ENCODE assay signal across 8 mouse cellular contexts in the genomic region with DNA sequence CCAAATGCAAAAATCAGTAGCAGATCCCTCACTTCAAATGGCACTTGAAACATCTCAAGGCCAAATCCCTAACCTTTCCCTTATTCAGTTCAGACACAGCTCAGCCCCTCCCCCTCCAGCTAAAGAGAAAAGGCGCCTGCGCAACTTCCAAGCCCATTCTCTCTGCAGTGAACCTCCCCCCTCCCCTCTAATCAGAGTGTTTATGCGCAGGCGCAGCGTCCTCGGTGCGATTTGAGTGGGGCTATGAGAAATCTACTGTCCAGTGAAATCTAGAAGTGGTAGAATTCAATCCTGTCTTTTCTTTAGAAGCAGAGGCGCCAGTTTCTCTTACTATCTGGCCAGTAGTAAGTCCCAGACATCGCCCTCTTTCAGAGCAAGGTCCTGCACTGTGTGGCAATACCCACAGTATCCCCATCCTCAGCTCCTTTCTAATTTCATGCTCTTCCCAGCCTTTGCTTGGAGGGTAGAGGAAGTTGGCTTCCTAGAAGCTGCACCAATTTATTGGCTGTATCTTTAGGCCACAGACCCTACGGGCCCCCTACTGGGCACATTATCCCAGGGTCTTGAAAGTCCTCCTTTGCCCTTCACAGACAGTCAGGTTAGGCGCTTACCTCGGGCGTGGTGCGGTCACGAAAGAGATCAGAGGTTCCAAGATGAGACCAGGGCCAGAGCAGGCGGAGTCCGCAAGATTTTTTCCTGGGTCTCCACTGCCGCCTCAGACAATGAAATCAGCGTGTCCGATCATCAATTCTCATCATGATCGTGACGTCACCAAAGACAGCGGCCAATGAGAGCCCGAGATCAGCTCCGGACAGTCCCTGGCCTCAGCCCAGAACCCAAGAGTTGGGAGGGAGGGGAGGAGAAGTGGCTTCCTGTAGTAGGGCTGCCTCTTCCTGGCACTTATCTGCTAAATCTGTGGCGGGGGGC. TPM values are rescaled to one million over a fixed set of nuclear protein-coding genes. Genes with fewer than 3 reads are reported as not detected.
DNase-seq lines count a peak whose midpoint lies in the region; ATAC-seq and TF ChIP-seq lines count a peak whose summit lies in the region.

A gene (minus strand): TSS at position 724 of the 927 bp plus-strand sequence.

- H3K9me3 ChIP-seq in forebrain, embryonic 15.5 days, result no peaks in the 10 kb centered on the region
- no peaks in the 10 kb centered on the region for H3K9me3 ChIP-seq in heart, postnatal 0 days (replicated peaks; ENCODE audit: control insufficient read depth, low read length)
- no peaks in the 10 kb centered on the region for H3K9me3 ChIP-seq in liver, embryonic 11.5 days (ENCODE audit: control insufficient read depth, low read length)
- H3K9me3 ChIP-seq in neural tube, embryonic 13.5 days, result no peaks in the 10 kb centered on the region

- 18% methylated on average over 26 of the region's 26 CpGs for WGBS in forebrain, embryonic 15.5 days
- WGBS in heart, postnatal 0 days, result 11% methylated on average over 26 of the region's 26 CpGs
- 17% methylated on average over 26 of the region's 26 CpGs for WGBS in liver, embryonic 11.5 days
- WGBS in neural tube, embryonic 13.5 days, result 23% methylated on average over 26 of the region's 26 CpGs

- peak; percentile 97 for ATAC-seq in forebrain, embryonic 15.5 days (replicated peaks)
- peak; percentile 85 for ATAC-seq in heart, postnatal 0 days (ENCODE audit: insufficient read depth, low read depth)
- ATAC-seq in liver, embryonic 11.5 days (replicated peaks; ENCODE audit: low FRiP score), result peak; percentile 66
- peak; percentile 96 for ATAC-seq in neural tube, embryonic 13.5 days (ENCODE audit: low read depth)

- TF ChIP-seq EP300 in heart, postnatal 0 days (IDR thresholded peaks at IDR 0.05; ENCODE audit: low read depth), result no peak

- peak within 1 kb of the TSS; percentile 55 for H3K4me3 ChIP-seq in forebrain, embryonic 15.5 days
- peak within 1 kb of the TSS; percentile 56 for H3K4me3 ChIP-seq in heart, postnatal 0 days (ENCODE audit: low read depth, low read length)
- peak within 1 kb of the TSS; percentile 42 for H3K4me3 ChIP-seq in liver, embryonic 11.5 days (ENCODE audit: low read depth, low read length)
- peak within 1 kb of the TSS; percentile 51 for H3K4me3 ChIP-seq in neural tube, embryonic 13.5 days

- H3K9ac ChIP-seq in forebrain, embryonic 15.5 days (replicated peaks), result peak within 1 kb of the TSS; percentile 61
- H3K9ac ChIP-seq in heart, postnatal 0 days (replicated peaks; ENCODE audit: low read depth, low read length), result peak within 1 kb of the TSS; percentile 40; the same call in 1 of the 2 replicates
- peak within 1 kb of the TSS; percentile 37; the same call in 1 of the 2 replicates for H3K9ac ChIP-seq in liver, embryonic 11.5 days (ENCODE audit: low read depth, low read length)
- H3K9ac ChIP-seq in neural tube, embryonic 13.5 days, result peak within 1 kb of the TSS; percentile 72

- no peak for TF ChIP-seq CTCF in heart, postnatal 0 days (IDR thresholded peaks at IDR 0.05; ENCODE audit: low read depth)

- H3K4me2 ChIP-seq in forebrain, embryonic 15.5 days (replicated peaks), result peak within 1 kb of the TSS; percentile 51
- H3K4me2 ChIP-seq in heart, postnatal 0 days (ENCODE audit: low read depth, low read length), result peak within 1 kb of the TSS; percentile 66
- peak within 1 kb of the TSS; percentile 62 for H3K4me2 ChIP-seq in liver, embryonic 11.5 days
- H3K4me2 ChIP-seq in neural tube, embryonic 13.5 days, result peak within 1 kb of the TSS; percentile 52

- no peaks in the 10 kb centered on the region for H3K4me1 ChIP-seq in forebrain, embryonic 15.5 days
- H3K4me1 ChIP-seq in heart, postnatal 0 days (ENCODE audit: control insufficient read depth, insufficient read depth), result no peaks in the 10 kb centered on the region
- H3K4me1 ChIP-seq in liver, embryonic 11.5 days (replicated peaks; ENCODE audit: control insufficient read depth, insufficient read depth, low read length), result no peaks in the 10 kb centered on the region
- no peaks in the 10 kb centered on the region for H3K4me1 ChIP-seq in neural tube, embryonic 13.5 days (replicated peaks)

- no peaks in the 10 kb centered on the region for H3K27me3 ChIP-seq in forebrain, embryonic 15.5 days
- no peaks in the 10 kb centered on the region for H3K27me3 ChIP-seq in heart, postnatal 0 days (ENCODE audit: control insufficient read depth, insufficient read depth, low read length)
- H3K27me3 ChIP-seq in liver, embryonic 11.5 days (replicated peaks; ENCODE audit: control insufficient read depth, insufficient read depth, low read length), result no peaks in the 10 kb centered on the region
- H3K27me3 ChIP-seq in neural tube, embryonic 13.5 days, result no peaks in the 10 kb centered on the region

- peak within 1 kb of the TSS; percentile 79 for H3K27ac ChIP-seq in forebrain, embryonic 15.5 days (replicated peaks)
- H3K27ac ChIP-seq in heart, postnatal 0 days (ENCODE audit: low read depth), result peak within 1 kb of the TSS; percentile 52
- no peak within 1 kb of the TSS for H3K27ac ChIP-seq in liver, embryonic 11.5 days (ENCODE audit: low read depth, low read length)
- H3K27ac ChIP-seq in neural tube, embryonic 13.5 days (replicated peaks), result peak within 1 kb of the TSS; percentile 86

- H3K36me3 ChIP-seq in forebrain, embryonic 15.5 days, result no peaks in the 10 kb centered on the region
- H3K36me3 ChIP-seq in heart, postnatal 0 days (replicated peaks; ENCODE audit: control insufficient read depth, insufficient read depth, low read length), result no peaks in the 10 kb centered on the region
- no peaks in the 10 kb centered on the region for H3K36me3 ChIP-seq in liver, embryonic 11.5 days (ENCODE audit: control insufficient read depth, insufficient read depth, low read length)
- H3K36me3 ChIP-seq in neural tube, embryonic 13.5 days, result no peaks in the 10 kb centered on the region

- peak; percentile 82 for DNase-seq in ES-CJ7 (ENCODE audit: low read depth, low spot score)
- peak; percentile 79 for DNase-seq in cerebellum, adult 11-12 months
- peak; percentile 77 for DNase-seq in heart, postnatal 0 days (ENCODE audit: low spot score)
- DNase-seq in kidney, postnatal 25 days, result peak; percentile 50 to 68
- peak; percentile 36 for DNase-seq in liver, embryonic 11.5 days (ENCODE audit: low spot score)
- no peak for DNase-seq in T-cell, adult 2 months (ENCODE audit: low spot score)

RNA-seq across cellular contexts. Expression of the gene that starts here (rescaled TPM):
- polyA plus RNA-seq in forebrain, embryonic 15.5 days (2015; fragmentation: Nextera tagmentation; extraction: Ambion mirVana), result 1.6 and 1.7 TPM in 2 replicates
- total RNA-seq in heart, postnatal 0 days (2014; rRNA removed; ENCODE audit: low replicate concordance), result 0.84 and 1.0 TPM in 2 replicates
- polyA plus RNA-seq in heart, postnatal 0 days (2015; fragmentation: Nextera tagmentation; extraction: Ambion mirVana), result 0.19 and 0.27 TPM in 2 replicates
- polyA plus RNA-seq in liver, embryonic 11.5 days (2014; fragmentation: Nextera tagmentation; extraction: Ambion mirVana), result 0.47 and 0.49 TPM in 2 replicates
- polyA plus RNA-seq in neural tube, embryonic 13.5 days (2015; fragmentation: Nextera tagmentation; extraction: Ambion mirVana), result 2.0 TPM in 2 replicates

Comparison
In these comparisons a context has a peak if more than half of its experiments do, and no peak if none do; other contexts are left out.
1. Peak in DNase-seq, ATAC-seq, H3K4me3 ChIP-seq, H3K9ac ChIP-seq and H3K4me2 ChIP-seq in liver, embryonic 11.5 days; RNA of the gene not detected or under 1 TPM.